Mouse (Mus musculus): ENCODE data around the gene Ptprq.

Ptprq gene

DNA sequence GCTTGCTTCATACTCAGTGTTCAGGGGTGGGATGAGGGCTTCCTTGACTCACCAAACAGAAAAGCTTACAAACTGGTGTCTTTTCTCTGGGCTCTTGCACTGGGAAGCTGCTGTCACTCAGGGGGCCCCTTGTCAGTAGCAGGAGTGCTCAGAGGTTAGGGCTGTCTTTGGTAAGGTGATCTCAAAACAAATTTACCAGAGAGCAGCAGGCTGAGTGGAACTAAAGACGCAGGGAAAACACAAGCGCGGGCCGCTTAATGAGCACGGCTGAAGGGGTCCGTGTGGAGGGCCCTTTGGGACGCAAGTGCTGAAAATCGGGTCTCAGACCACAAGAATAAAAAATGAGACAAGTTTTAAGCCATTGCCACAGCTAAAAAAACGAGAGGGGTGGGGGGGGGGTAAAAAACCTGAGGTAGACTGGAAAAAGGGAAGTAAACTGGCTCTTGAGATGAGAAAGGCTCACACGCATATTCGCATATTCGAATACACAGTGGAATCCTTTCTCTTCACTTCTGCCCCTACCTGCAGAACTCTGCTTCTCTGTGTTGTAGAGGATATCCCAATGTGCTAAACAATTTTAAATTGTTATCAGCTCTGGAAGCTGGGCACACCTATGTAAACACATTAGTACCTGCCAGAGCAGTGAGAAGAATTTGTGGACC lies 231.1 kb downstream of the Ptprq start:
- DNase-seq (ENCODE audit: low read depth, low spot score), result no peak

DNA sequence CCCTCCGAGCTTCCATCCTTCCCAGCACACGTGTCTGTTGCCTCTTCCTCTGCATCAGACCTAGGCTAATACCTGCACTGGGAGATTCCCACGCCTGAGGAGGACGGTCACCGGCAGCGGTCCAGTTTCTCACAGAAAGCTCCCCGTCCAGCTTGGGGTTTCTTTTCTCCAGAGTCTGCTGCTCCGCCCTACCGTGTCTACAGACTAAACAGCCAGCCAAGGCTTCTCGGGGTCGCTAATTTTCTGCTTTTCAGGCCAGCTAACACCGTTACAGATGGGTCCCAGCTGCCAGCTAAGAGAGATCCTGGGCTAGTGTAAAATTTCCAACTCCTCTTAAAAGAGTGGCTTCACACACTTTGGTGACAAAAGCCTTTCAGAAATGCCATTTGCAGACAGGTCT lies 233.1 kb downstream of the Ptprq start:
- no peak for DNase-seq (ENCODE audit: low read depth, low spot score)

DNA sequence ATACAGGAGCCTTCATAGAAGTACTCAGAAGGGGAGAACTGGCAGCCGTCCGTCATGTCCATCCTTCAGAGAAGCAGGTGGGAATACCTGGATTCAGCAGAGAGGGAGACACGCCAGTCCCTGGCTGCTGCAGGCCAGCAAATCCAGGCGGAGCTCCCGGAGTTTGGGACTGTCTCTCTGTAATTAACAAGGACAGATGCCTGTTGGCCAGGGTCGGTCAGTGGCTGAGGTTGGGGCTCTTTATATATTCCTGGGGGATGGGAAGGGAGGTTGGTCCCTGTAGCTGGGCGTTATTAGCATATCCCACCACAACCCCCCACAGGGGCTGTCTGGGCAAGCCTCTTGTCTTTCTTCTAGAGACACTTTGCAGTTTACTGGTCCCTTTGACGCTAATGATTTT lies 234.0 kb downstream of the Ptprq start, which contains the start of gene Myf5:
Gene Myf5 (minus strand): TSS at position 265 of the 400 bp plus-strand sequence.
- DNase-seq (ENCODE audit: low read depth, low spot score), result no peak

DNA sequence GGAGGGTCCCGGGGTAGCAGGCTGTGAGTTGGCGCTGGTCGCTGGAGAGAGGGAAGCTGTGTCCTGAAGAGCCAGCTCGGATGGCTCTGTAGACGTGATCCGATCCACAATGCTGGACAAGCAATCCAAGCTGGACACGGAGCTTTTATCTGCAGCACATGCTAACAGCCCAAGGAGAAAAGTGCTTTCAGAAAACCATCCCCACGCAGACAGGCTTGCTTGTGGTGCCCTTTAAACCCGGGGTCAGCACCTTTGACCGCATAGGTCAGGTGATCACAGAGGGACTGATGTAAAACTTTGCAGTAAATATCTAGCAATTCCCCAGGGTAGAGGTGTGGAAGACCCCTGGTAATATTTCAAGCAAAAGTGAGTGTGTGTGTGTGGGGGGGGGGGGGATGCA lies 235.8 kb downstream of the Ptprq start:
- DNase-seq (ENCODE audit: low read depth, low spot score), result no peak

- DNase-seq (ENCODE audit: low read depth, low spot score), result no peak
Observed at GRCm38 (mm10) chr10:107473497-107473896, 246.4 kb downstream of the Ptprq start.

DNA sequence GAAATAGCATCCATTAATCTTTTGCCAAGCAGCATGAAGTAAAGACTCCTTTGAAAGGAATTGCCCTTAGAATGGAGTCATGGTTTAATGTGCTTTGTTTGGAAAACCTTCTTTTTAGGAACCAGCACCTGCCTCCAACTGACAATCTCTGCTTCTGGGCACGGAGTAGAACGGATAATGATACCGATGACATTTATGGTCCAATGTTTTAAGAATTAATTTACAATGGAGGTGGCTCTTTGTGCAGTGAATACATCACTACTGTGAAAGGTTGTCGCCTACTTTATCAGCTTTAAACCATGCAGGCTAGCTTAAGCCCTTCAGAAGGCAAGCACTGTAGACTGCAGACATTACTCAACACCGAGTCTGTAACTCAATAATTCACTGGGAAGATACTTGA lies 248.1 kb downstream of the Ptprq start:
- DNase-seq (ENCODE audit: low read depth, low spot score), result no peak

DNA sequence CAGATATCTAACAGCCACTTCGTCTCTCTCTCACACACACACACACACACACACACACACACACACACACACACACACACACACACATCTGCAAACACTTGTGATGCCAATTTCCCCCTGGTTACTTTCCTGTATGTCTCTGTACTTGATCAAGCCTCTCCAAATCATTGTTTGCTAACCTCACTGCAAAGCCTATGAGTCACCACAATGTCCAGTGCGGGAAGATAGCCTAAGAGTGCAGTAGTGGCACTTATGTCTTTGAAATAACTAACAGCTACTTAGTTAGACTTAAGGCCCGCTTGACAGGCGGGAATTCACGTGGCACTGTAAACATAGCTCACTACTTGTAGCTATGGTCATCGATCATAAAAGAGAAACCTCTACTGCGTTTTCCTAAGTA lies 252.0 kb downstream of the Ptprq start:
- DNase-seq (ENCODE audit: low read depth, low spot score), result no peak
